In the genomic region with DNA sequence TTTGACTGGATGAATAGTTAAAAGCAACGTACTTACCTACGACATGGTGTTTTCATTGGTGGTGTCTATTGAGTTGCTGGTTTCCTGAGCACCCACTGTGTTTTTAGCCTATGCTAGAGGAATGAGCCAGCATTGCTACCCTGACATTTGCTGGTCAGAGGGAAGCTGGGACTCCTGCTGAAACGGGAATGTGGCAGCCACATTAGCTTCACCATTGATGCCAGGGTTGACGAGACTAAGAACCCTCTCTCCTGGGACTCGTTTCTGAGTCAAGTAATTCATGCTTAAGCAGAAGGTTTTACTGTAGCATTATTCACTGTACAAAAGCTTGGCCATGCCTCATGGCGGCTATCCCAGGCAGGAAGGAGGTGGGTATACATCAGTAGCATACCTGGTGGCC, we compare ENCODE assay signal across 17 mouse cellular contexts. TPM values are rescaled to one million over a fixed set of nuclear protein-coding genes. Genes with fewer than 3 reads are reported as not detected.
"Had no signal": no experiment of that assay in that cellular context is flagged by ENCODE, and none has a peak within 500 bp of the region (broad histone marks: within the 10 kb centered on the region; RNA-seq: fewer than 3 reads in every experiment).

No protein-coding gene starts in this region.

- H3K4me1 ChIP-seq: liver, embryonic 15.5 days; midbrain, embryonic 12.5 days; neural tube, embryonic 12.5 days had no signal

- H3K9ac ChIP-seq: liver, embryonic 15.5 days; liver, postnatal 0 days; lung, embryonic 15.5 days; midbrain, embryonic 12.5 days; neural tube, embryonic 12.5 days; stomach, embryonic 15.5 days had no signal

- H3K27ac ChIP-seq: liver, embryonic 15.5 days; lung, embryonic 15.5 days; macrophage; midbrain, embryonic 12.5 days; neural tube, embryonic 12.5 days; stomach, embryonic 15.5 days had no signal

- H3K9me3 ChIP-seq: liver, embryonic 15.5 days; lung, embryonic 15.5 days; megakaryocyte, embryonic 14.5 days; midbrain, embryonic 12.5 days; neural tube, embryonic 12.5 days; stomach, embryonic 15.5 days had no signal

- H3K27me3 ChIP-seq: liver, embryonic 15.5 days; lung, embryonic 15.5 days; megakaryocyte, embryonic 14.5 days; midbrain, embryonic 12.5 days; neural tube, embryonic 12.5 days; stomach, embryonic 15.5 days had no signal

- ATAC-seq: liver, postnatal 0 days; lung, postnatal 0 days had no signal

- H3K36me3 ChIP-seq: liver, embryonic 15.5 days; lung, embryonic 15.5 days; midbrain, embryonic 12.5 days; neural tube, embryonic 12.5 days; stomach, embryonic 15.5 days had no signal

- H3K4me3 ChIP-seq: liver, embryonic 15.5 days; lung, embryonic 15.5 days; megakaryocyte, embryonic 14.5 days; midbrain, embryonic 12.5 days; neural tube, embryonic 12.5 days; stomach, embryonic 15.5 days had no signal

- H3K4me2 ChIP-seq: liver, embryonic 15.5 days; lung, embryonic 15.5 days; midbrain, embryonic 12.5 days; neural tube, embryonic 12.5 days; stomach, embryonic 15.5 days had no signal

- DNase-seq: liver, postnatal 0 days; lung, adult 2 months; lung, postnatal 14 days; lung, postnatal 36 days; right cerebral cortex, postnatal 14 days; thymus, adult 2 months; thymus, postnatal 25 days; thymus, postnatal 4 days had no signal

RNA-seq across cellular contexts. Expression of gene Gm42417, which starts 49.6 kb away (rescaled TPM):
- polyA plus RNA-seq: liver, embryonic 15.5 days; liver, postnatal 0 days; lung, adult 2 months; lung, embryonic 15.5 days; midbrain, embryonic 12.5 days; neural tube, embryonic 12.5 days; spleen, adult 2 months; stomach, embryonic 15.5 days; thymus, adult 2 months had no signal
